Mouse (Mus musculus) heart, embryonic 15.5 days (tissue): Measurements from ENCODE around the gene Fam206a. TPM values are rescaled to one million over a fixed set of nuclear protein-coding genes. Genes with fewer than 3 reads are reported as not detected.
A peak's percentile ranks its signal among the peaks of the same experiment; 100 is the strongest.

Experiments used
- ATAC-seq: fragments of 200-750 bp; cut with Nextera tagmentation; replicated peaks from 2 replicates; pipeline ENCODE4 v1.8.0; 2017; ENCODE audit warnings: low read depth, moderate TSS enrichment; ENCODE audit not compliant: insufficient number of reproducible peaks, insufficient read depth, low FRiP score
- H3K27ac ChIP-seq: fragments of 300-500 bp; sonication (generic); 2 replicates; pipeline ENCODE4 v1.5.1; 2015; ENCODE audit warnings: mild to moderate bottlenecking, inconsistent platforms
- H3K27me3 ChIP-seq: fragments of 300-500 bp; sonication (generic); 2 replicates; pipeline ENCODE4 v1.6.1; 2015; ENCODE audit warnings: inconsistent platforms
- H3K36me3 ChIP-seq: fragments of 300-500 bp; sonication (generic); 2 replicates; pipeline ENCODE4 v1.6.1; 2015; ENCODE audit warnings: mild to moderate bottlenecking, inconsistent platforms
- H3K4me1 ChIP-seq: fragments of 300-500 bp; sonication (generic); replicated peaks from 2 replicates; pipeline ENCODE4 v1.6.1; 2015; ENCODE audit warnings: inconsistent platforms
- H3K4me2 ChIP-seq: fragments of 300-500 bp; sonication (generic); 2 replicates; pipeline ENCODE4 v1.6.1; 2015; ENCODE audit warnings: inconsistent platforms, mild to moderate bottlenecking, moderate library complexity
- H3K4me3 ChIP-seq: fragments of 300-500 bp; sonication (generic); 2 replicates; pipeline ENCODE4 v1.5.1; 2015; ENCODE audit warnings: mild to moderate bottlenecking, inconsistent platforms
- H3K9ac ChIP-seq: fragments of 300-500 bp; sonication (generic); 2 replicates; pipeline ENCODE4 v1.6.1; 2015; ENCODE audit warnings: mild to moderate bottlenecking, inconsistent platforms
- H3K9me3 ChIP-seq: fragments of 300-500 bp; sonication (generic); replicated peaks from 2 replicates; pipeline ENCODE4 v1.6.1; 2016; ENCODE audit warnings: inconsistent platforms
- WGBS: fragments of 180-500 bp; shearing (Covaris S2); methylation state at CpG from one replicate; pipeline ENCODE4 v1.1.7; 2015; ENCODE audit warnings: mixed read lengths; 5-methylcytosine and 5-hydroxymethylcytosine counted together
- polyA plus RNA-seq: library from polyadenylated mRNA; unstranded; fragments of >200 nt; fragmentation: Nextera tagmentation; extraction: Ambion mirVana; gene quantifications from 2 replicates; pipeline ENCODE4 v1.2.1, GENCODE M21; 2015

The Fam206a gene
- polyA plus RNA-seq = 7.4 and 11.3 TPM in 2 replicates

GRCm38 (mm10) chr4:56801907-56802668 lies at the start of gene Fam206a, which contains the start of gene Elp1:
Gene Fam206a (plus strand): TSS chr4:56802345.
Gene Elp1 (minus strand): TSS chr4:56802331.
- peak; percentile 94 for ATAC-seq
- Histone ChIP-seq H3K4me2 (peak within 1 kb of the TSS; percentile 95), H3K4me1 (peaks cover 21% of the 10 kb centered on the region), H3K36me3 (peaks cover 49% of the 10 kb centered on the region), H3K4me3 (peak within 1 kb of the TSS; percentile 96), H3K27me3 (no peaks in the 10 kb centered on the region), H3K9me3 (no peaks in the 10 kb centered on the region), H3K9ac (peak within 1 kb of the TSS; percentile 89), H3K27ac (peak within 1 kb of the TSS; percentile 87)
- under 1% methylated on average over 72 of the region's 72 CpGs for WGBS

DNA sequence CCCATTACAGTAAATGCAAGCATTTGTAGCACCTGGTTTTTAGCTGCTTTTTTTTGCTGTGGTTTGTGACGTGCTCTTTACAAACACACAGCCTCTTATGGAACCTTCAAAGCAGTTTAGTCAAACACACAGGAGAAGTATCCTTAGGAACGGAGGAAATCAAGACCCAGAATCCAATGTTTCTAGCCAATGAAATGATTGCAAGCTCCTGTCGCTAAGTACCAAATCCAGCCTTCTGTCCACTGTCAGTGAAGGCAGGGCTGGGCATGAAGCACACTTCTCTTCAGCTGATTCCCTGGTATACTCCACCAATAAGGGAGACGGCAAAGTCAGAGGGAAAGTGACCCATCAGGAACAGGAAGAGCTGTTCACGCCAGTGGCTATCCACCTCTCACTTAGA lies 46.1 kb upstream of the Fam206a start:
- ATAC-seq = no peak
- H3K36me3 ChIP-seq = peaks cover 90% of the 10 kb centered on the region
- no peak overlapping the region for H3K4me2 ChIP-seq
- H3K27ac ChIP-seq = no peak overlapping the region
- 86% methylated on average over 5 of the region's 5 CpGs for WGBS
- no peak overlapping the region for H3K4me3 ChIP-seq
- H3K27me3 ChIP-seq = no peaks in the 10 kb centered on the region
- H3K9me3 ChIP-seq = no peaks in the 10 kb centered on the region
- H3K9ac ChIP-seq = no peak overlapping the region
- H3K4me1 ChIP-seq = no peaks in the 10 kb centered on the region

DNA sequence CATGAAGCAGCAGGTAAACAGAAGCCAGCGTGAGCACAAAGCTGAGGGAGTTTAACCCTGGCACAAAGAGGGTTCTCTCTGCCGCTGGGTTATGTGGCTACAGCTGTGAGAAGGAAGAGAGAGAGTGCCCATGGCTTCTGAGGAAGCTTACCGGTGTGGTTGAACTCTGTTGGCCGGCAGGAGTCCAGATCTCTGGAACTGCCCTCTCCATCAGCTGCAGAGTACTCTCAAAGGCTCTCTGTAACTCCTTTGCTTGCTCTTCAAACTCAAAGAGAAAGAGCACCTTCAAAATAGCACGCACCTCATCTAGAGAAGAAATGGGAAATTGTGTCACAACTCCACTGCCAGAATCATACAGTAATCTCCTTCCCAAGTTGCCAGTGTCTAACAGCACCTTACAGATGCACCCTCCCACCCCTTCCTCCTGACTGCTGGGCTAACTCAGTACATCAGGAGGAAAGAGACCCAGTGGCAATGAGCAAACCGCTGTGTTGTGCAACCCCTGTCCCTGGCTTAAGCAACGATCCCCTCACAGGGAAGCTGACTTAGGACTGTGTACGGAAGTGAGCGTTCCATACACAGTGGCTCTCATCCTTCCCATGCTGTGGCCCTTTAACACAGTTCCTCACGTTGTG lies 45.1 kb upstream of the Fam206a start:
- WGBS = 89% methylated on average over 10 of the region's 10 CpGs
- Histone ChIP-seq H3K4me1 (no peaks in the 10 kb centered on the region), H3K4me3 (no peak overlapping the region), H3K27ac (no peak overlapping the region), H3K36me3 (peaks cover 89% of the 10 kb centered on the region), H3K4me2 (no peak overlapping the region), H3K27me3 (no peaks in the 10 kb centered on the region), H3K9me3 (no peaks in the 10 kb centered on the region), H3K9ac (no peak overlapping the region)
- ATAC-seq = no peak

GRCm38 (mm10) chr4:56757693-56758092 lies 44.5 kb upstream of the Fam206a start:
- H3K4me1 ChIP-seq = no peaks in the 10 kb centered on the region
- ATAC-seq = no peak

GRCm38 (mm10) chr4:56767861-56768284 lies 34.3 kb upstream of the Fam206a start:
- ATAC-seq = no peak
- H3K9me3 ChIP-seq = no peaks in the 10 kb centered on the region
- H3K4me1 ChIP-seq = no peaks in the 10 kb centered on the region
- H3K9ac ChIP-seq = no peak overlapping the region
- no peak overlapping the region; the same call in 1 of the 2 replicates for H3K27ac ChIP-seq
- no peaks in the 10 kb centered on the region for H3K27me3 ChIP-seq
- H3K4me3 ChIP-seq = no peak overlapping the region
- no peak overlapping the region for H3K4me2 ChIP-seq
- peaks cover 72% of the 10 kb centered on the region for H3K36me3 ChIP-seq
- 51% methylated on average over 5 of the region's 5 CpGs for WGBS

More at GRCm38 (mm10) chr4:56757693-56758092, 44.5 kb upstream of the Fam206a start:
- 81% methylated on average over 1 of the region's 1 CpGs for WGBS
- H3K27ac ChIP-seq = no peak overlapping the region
- no peaks in the 10 kb centered on the region for H3K9me3 ChIP-seq
- H3K36me3 ChIP-seq = peaks cover 88% of the 10 kb centered on the region
- H3K4me2 ChIP-seq = no peak overlapping the region
- H3K9ac ChIP-seq = no peak overlapping the region
- H3K27me3 ChIP-seq = no peaks in the 10 kb centered on the region
- H3K4me3 ChIP-seq = no peak overlapping the region

DNA sequence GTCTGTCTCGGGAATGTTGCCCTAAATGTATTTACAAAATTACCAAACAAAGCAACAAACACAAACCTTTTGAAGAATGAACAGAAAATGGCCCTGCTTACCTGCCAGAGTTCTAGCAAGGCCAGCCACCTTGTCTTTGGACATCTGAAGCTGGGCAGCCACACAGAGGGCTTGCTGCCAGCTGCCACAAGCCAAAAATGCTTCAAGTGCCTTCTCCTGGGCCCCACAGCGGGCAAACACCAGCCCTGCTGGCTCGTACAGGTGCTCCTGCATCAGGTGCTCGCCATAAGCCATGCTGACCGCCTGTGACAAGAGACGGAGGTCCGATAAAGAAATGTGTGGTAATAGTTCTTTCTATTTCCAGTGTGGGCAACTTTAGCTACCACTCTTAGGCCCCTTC lies 33.2 kb upstream of the Fam206a start:
- ATAC-seq = no peak
- peaks cover 77% of the 10 kb centered on the region for H3K36me3 ChIP-seq
- no peak overlapping the region for H3K9ac ChIP-seq
- no peak overlapping the region for H3K4me2 ChIP-seq
- no peaks in the 10 kb centered on the region for H3K27me3 ChIP-seq
- WGBS = 83% methylated on average over 7 of the region's 7 CpGs
- no peaks in the 10 kb centered on the region for H3K9me3 ChIP-seq
- H3K27ac ChIP-seq = no peak overlapping the region
- no peak overlapping the region for H3K4me3 ChIP-seq
- no peaks in the 10 kb centered on the region for H3K4me1 ChIP-seq

DNA sequence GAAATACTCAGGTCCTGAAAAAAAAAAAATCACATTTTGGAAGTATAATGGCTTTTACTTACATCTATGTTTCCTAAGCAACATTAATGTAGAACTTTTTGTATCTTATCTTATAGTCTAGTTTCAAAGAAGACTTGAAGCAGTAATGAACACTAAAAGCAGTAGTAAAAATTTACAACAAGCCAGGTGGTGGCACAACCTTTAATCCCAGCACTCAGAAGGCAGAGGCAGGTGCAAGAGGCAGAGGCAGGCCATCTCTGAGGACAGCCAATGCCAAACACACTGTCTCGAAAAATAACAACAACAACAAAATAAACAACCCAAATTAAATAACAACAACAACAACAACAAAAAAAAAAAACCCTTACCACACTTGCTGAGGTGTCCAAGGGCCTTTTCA lies 31.1 kb upstream of the Fam206a start:
- Histone ChIP-seq H3K9ac (no peak overlapping the region), H3K27me3 (no peaks in the 10 kb centered on the region), H3K9me3 (no peaks in the 10 kb centered on the region), H3K4me3 (no peak overlapping the region), H3K27ac (no peak overlapping the region), H3K36me3 (peaks cover 81% of the 10 kb centered on the region), H3K4me1 (no peaks in the 10 kb centered on the region), H3K4me2 (no peak overlapping the region)
- no peak for ATAC-seq
- 59% methylated on average over 1 of the region's 1 CpGs for whole genome bisulfite sequencing

DNA sequence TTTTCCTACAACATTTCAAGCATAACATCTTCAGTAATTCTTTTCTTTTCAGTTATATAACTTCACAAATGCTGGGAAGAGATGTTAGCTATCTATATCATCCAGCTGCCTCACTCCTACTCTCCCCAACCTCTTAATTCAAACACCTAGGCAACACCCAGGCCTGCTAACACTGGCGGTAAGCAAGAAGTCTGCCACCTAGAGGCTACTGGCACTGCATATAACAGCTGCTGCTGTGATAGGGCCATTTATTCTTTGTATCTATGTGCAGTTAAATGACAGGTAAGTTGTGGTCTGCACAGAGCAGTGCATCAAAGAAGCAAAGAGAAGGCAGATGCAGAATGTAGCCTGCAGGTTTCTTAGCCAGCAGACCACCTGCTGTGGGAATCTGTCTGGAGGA lies 10.8 kb upstream of the Fam206a start:
- ATAC-seq = no peak
- Histone ChIP-seq H3K4me3 (no peak overlapping the region), H3K9me3 (no peaks in the 10 kb centered on the region), H3K9ac (no peak overlapping the region), H3K4me1 (no peaks in the 10 kb centered on the region), H3K36me3 (peaks cover 93% of the 10 kb centered on the region), H3K27me3 (no peaks in the 10 kb centered on the region), H3K4me2 (no peak overlapping the region), H3K27ac (no peak overlapping the region)
- 39% methylated on average over 1 of the region's 1 CpGs for WGBS

- H3K9me3 ChIP-seq = no peaks in the 10 kb centered on the region
- peak overlapping the region; percentile 96 for H3K4me3 ChIP-seq
- H3K27ac ChIP-seq = peak overlapping the region; percentile 87
- peak overlapping the region; percentile 95 for H3K4me2 ChIP-seq
- H3K27me3 ChIP-seq = no peaks in the 10 kb centered on the region
- H3K36me3 ChIP-seq = peaks cover 43% of the 10 kb centered on the region
- H3K9ac ChIP-seq = peak overlapping the region; percentile 89
- 2% methylated on average over 25 of the region's 25 CpGs for WGBS
- H3K4me1 ChIP-seq = peaks cover 21% of the 10 kb centered on the region
- ATAC-seq = no peak
These were observed 565 bp downstream of the Fam206a start for GRCm38 (mm10) chr4:56802669-56803150.

DNA sequence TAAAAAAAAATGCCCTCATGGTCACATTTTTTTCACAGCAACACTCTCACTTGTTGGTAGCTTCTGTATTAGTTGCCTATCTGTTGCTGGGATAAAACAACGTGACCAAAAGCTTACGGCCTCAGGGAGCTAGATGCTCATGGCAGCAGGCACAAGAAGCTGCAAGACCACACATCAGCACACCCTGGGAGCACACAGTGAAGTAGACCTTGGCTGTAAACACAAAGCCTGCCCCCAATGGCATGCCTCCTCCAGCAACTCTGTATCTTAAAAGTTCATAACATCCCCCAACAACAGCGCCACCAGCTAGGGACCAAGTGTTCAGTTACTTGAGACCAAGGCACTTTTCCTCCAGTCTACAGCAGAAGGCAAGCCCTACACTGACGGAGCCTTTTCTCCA lies 6.9 kb downstream of the Fam206a start:
- H3K36me3 ChIP-seq = peaks cover 19% of the 10 kb centered on the region
- ATAC-seq = no peak
- H3K4me2 ChIP-seq = no peak overlapping the region
- no peaks in the 10 kb centered on the region for H3K4me1 ChIP-seq
- WGBS = 66% methylated on average over 4 of the region's 4 CpGs
- no peaks in the 10 kb centered on the region for H3K27me3 ChIP-seq
- no peaks in the 10 kb centered on the region for H3K9me3 ChIP-seq
- H3K4me3 ChIP-seq = no peak overlapping the region
- H3K27ac ChIP-seq = no peak overlapping the region
- no peak overlapping the region for H3K9ac ChIP-seq

DNA sequence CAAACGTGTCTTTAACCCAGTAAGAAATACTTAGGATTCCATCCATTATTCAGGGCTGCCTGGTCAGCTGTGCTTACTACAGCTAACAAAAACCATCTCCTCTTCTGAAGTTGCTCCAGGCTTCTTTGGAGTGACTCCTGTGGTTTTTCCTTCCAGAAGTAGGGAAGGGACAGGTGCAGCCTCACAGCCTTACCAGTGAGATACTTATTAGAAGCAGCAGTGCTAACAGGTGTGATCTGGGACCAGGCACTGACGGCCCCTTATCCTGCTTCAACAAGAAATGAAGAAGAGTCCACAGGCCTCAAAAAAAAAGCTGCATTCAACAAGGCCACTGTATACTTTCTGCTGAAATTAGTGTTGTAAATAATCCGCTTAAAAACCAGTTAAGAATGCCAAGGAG lies 9.5 kb downstream of the Fam206a start:
- ATAC-seq = no peak
- no peak overlapping the region for H3K4me2 ChIP-seq
- WGBS = 63% methylated on average over 3 of the region's 3 CpGs
- no peak overlapping the region for H3K9ac ChIP-seq
- no peak overlapping the region for H3K27ac ChIP-seq
- no peaks in the 10 kb centered on the region for H3K27me3 ChIP-seq
- no peaks in the 10 kb centered on the region for H3K9me3 ChIP-seq
- H3K36me3 ChIP-seq = peaks cover 6% of the 10 kb centered on the region
- H3K4me3 ChIP-seq = no peak overlapping the region
- no peaks in the 10 kb centered on the region for H3K4me1 ChIP-seq
